In the genomic region with DNA sequence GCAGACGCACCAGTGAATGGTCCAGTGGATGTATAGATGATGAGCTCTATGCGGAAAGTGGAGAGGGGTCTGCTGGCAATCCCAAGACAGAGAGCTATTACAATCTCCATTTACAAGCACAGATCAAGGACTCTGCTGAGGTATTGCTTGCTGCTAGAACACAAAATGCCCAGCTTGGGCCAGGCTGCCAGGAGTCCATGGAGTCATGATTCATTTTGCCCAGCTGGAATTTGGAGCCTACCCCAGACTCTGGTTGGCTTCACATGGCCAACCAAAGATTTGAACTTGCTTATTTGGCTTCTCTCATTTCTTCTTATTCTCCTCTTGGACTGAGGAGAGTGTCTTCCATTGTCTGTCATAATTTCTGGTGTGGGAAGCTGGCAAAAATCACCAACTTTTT, we compare ENCODE assay signal across 29 mouse cellular contexts.
DNase-seq lines count a peak whose midpoint lies in the region; ATAC-seq lines count a peak whose summit lies in the region.
"Had no signal": no experiment of that assay in that cellular context is flagged by ENCODE, and none has a peak within 500 bp of the region (broad histone marks: within the 10 kb centered on the region; RNA-seq: fewer than 3 reads in every experiment).

No protein-coding gene starts in this region.

- peaks cover 7% of the 10 kb centered on the region; the same call in 1 of the 2 replicates for H3K4me1 ChIP-seq in forebrain, embryonic 11.5 days (replicated peaks; ENCODE audit: control insufficient read depth, insufficient read depth, low read length)
- peaks cover 16% of the 10 kb centered on the region for H3K4me1 ChIP-seq in forebrain, embryonic 16.5 days (replicated peaks; ENCODE audit: control insufficient read depth, insufficient read depth, low read length)
- H3K4me1 ChIP-seq in hindbrain, embryonic 12.5 days, result no peaks in the 10 kb centered on the region
- H3K4me1 ChIP-seq in midbrain, embryonic 16.5 days (ENCODE audit: control insufficient read depth, insufficient read depth, low read length), result peaks cover 10% of the 10 kb centered on the region; the same call in 1 of the 2 replicates
- H3K4me1 ChIP-seq: embryonic facial prominence, embryonic 12.5 days; heart, embryonic 10.5 days; intestine, embryonic 15.5 days; lung, embryonic 15.5 days; neural tube, embryonic 12.5 days had no signal

- peak; percentile 21 for DNase-seq in forebrain, embryonic 11.5 days (ENCODE audit: low spot score)
- peak; percentile 70 for DNase-seq in brain, adult 2 months (ENCODE audit: low read depth, low spot score)
- DNase-seq in cerebellum, postnatal 10 days, result peak; percentile 76 to 84
- no peak for DNase-seq in kidney, postnatal 10 days
- DNase-seq: adrenal gland, adult 2 months; adrenal gland, postnatal 36 days; embryo, embryonic 11 days; gastrocnemius, postnatal 10 days; kidney, adult 2 months; kidney, postnatal 4 days; thymus, adult 2 months; thymus, postnatal 4 days had no signal

- H3K36me3 ChIP-seq in forebrain, embryonic 11.5 days (ENCODE audit: control insufficient read depth, insufficient read depth, low read length), result no peaks in the 10 kb centered on the region
- no peaks in the 10 kb centered on the region for H3K36me3 ChIP-seq in forebrain, embryonic 16.5 days (ENCODE audit: control insufficient read depth, insufficient read depth)
- H3K36me3 ChIP-seq in hindbrain, embryonic 12.5 days, result no peaks in the 10 kb centered on the region
- no peaks in the 10 kb centered on the region for H3K36me3 ChIP-seq in midbrain, embryonic 16.5 days (ENCODE audit: control insufficient read depth, insufficient read depth, low read length)
- H3K36me3 ChIP-seq: embryonic facial prominence, embryonic 12.5 days; forebrain, embryonic 10.5 days; heart, embryonic 10.5 days; heart, embryonic 15.5 days; intestine, embryonic 15.5 days; limb, embryonic 13.5 days; lung, embryonic 15.5 days; midbrain, embryonic 10.5 days; neural tube, embryonic 12.5 days had no signal

- H3K27ac ChIP-seq in forebrain, embryonic 11.5 days (ENCODE audit: low read depth, low read length), result no peak overlapping the region
- no peak overlapping the region for H3K27ac ChIP-seq in forebrain, embryonic 16.5 days (ENCODE audit: low read length)
- no peak overlapping the region for H3K27ac ChIP-seq in hindbrain, embryonic 12.5 days
- no peak overlapping the region for H3K27ac ChIP-seq in midbrain, embryonic 16.5 days (ENCODE audit: low read length)
- H3K27ac ChIP-seq: embryonic facial prominence, embryonic 12.5 days; forebrain, embryonic 10.5 days; heart, embryonic 10.5 days; heart, embryonic 15.5 days; hindbrain, postnatal 0 days; intestine, embryonic 15.5 days; limb, embryonic 13.5 days; lung, embryonic 15.5 days; midbrain, embryonic 10.5 days; neural tube, embryonic 12.5 days had no signal

- H3K4me2 ChIP-seq in forebrain, embryonic 11.5 days (ENCODE audit: low read depth, low read length, severe bottlenecking), result no peak overlapping the region
- no peak overlapping the region for H3K4me2 ChIP-seq in forebrain, embryonic 16.5 days (ENCODE audit: low read length)
- H3K4me2 ChIP-seq in hindbrain, embryonic 12.5 days (replicated peaks), result no peak overlapping the region
- H3K4me2 ChIP-seq in midbrain, embryonic 16.5 days (ENCODE audit: low read length), result no peak overlapping the region
- H3K4me2 ChIP-seq: embryonic facial prominence, embryonic 12.5 days; heart, embryonic 15.5 days; intestine, embryonic 15.5 days; limb, embryonic 13.5 days; liver, embryonic 11.5 days; lung, embryonic 15.5 days; neural tube, embryonic 12.5 days had no signal

- H3K9ac ChIP-seq in forebrain, embryonic 11.5 days (ENCODE audit: low read length), result no peak overlapping the region
- no peak overlapping the region for H3K9ac ChIP-seq in forebrain, embryonic 16.5 days (replicated peaks; ENCODE audit: low read depth, low read length)
- H3K9ac ChIP-seq in hindbrain, embryonic 12.5 days, result no peak overlapping the region
- no peak overlapping the region for H3K9ac ChIP-seq in midbrain, embryonic 16.5 days (ENCODE audit: low read depth, low read length)
- H3K9ac ChIP-seq: embryonic facial prominence, embryonic 12.5 days; heart, embryonic 15.5 days; intestine, embryonic 15.5 days; limb, embryonic 13.5 days; lung, embryonic 15.5 days; neural tube, embryonic 12.5 days had no signal

- WGBS in forebrain, embryonic 11.5 days, result 97% methylated on average over 2 of the region's 2 CpGs
- 92% methylated on average over 2 of the region's 2 CpGs for WGBS in forebrain, embryonic 16.5 days
- WGBS in hindbrain, embryonic 12.5 days, result 87% methylated on average over 2 of the region's 2 CpGs
- 90% methylated on average over 2 of the region's 2 CpGs for WGBS in midbrain, embryonic 16.5 days

- H3K4me3 ChIP-seq in forebrain, embryonic 11.5 days (ENCODE audit: low read depth, low read length), result no peak overlapping the region
- H3K4me3 ChIP-seq in forebrain, embryonic 16.5 days (replicated peaks; ENCODE audit: low read length), result no peak overlapping the region
- H3K4me3 ChIP-seq in hindbrain, embryonic 12.5 days, result no peak overlapping the region
- H3K4me3 ChIP-seq in midbrain, embryonic 16.5 days (ENCODE audit: low read depth, low read length), result no peak overlapping the region
- H3K4me3 ChIP-seq: embryonic facial prominence, embryonic 12.5 days; forebrain, embryonic 10.5 days; heart, embryonic 10.5 days; heart, embryonic 15.5 days; intestine, embryonic 15.5 days; limb, embryonic 13.5 days; lung, embryonic 15.5 days; midbrain, embryonic 10.5 days; myocyte; neural tube, embryonic 12.5 days had no signal

- no peaks in the 10 kb centered on the region for H3K27me3 ChIP-seq in forebrain, embryonic 11.5 days (ENCODE audit: control insufficient read depth, insufficient read depth, low read length)
- H3K27me3 ChIP-seq in forebrain, embryonic 16.5 days (replicated peaks; ENCODE audit: control insufficient read depth, insufficient read depth, low read length), result no peaks in the 10 kb centered on the region
- H3K27me3 ChIP-seq in hindbrain, embryonic 12.5 days, result no peaks in the 10 kb centered on the region
- H3K27me3 ChIP-seq in midbrain, embryonic 16.5 days (ENCODE audit: control insufficient read depth, insufficient read depth, low read depth, low read length), result no peaks in the 10 kb centered on the region
- H3K27me3 ChIP-seq: embryonic facial prominence, embryonic 12.5 days; heart, embryonic 15.5 days; intestine, embryonic 15.5 days; limb, embryonic 13.5 days; lung, embryonic 15.5 days; neural tube, embryonic 12.5 days had no signal

- no peaks in the 10 kb centered on the region for H3K9me3 ChIP-seq in forebrain, embryonic 11.5 days (ENCODE audit: control insufficient read depth, low read length)
- H3K9me3 ChIP-seq in forebrain, embryonic 16.5 days (ENCODE audit: control insufficient read depth, low read length), result no peaks in the 10 kb centered on the region
- H3K9me3 ChIP-seq in hindbrain, embryonic 12.5 days (replicated peaks), result no peaks in the 10 kb centered on the region
- H3K9me3 ChIP-seq in midbrain, embryonic 16.5 days (replicated peaks; ENCODE audit: control insufficient read depth, low read length, poor library complexity, severe bottlenecking), result no peaks in the 10 kb centered on the region
- H3K9me3 ChIP-seq: embryonic facial prominence, embryonic 12.5 days; forebrain, embryonic 10.5 days; heart, embryonic 10.5 days; heart, embryonic 15.5 days; intestine, embryonic 15.5 days; limb, embryonic 13.5 days; lung, embryonic 15.5 days; midbrain, embryonic 10.5 days; neural tube, embryonic 12.5 days had no signal

- no peak for ATAC-seq in forebrain, embryonic 11.5 days (replicated peaks; ENCODE audit: low FRiP score)
- ATAC-seq in forebrain, embryonic 16.5 days, result no peak
- ATAC-seq in hindbrain, embryonic 12.5 days (ENCODE audit: low FRiP score), result no peak
- ATAC-seq in midbrain, embryonic 16.5 days, result no peak
- ATAC-seq: activated CD4-positive, CD25-positive, alpha-beta regulatory T cell, adult 4 months; CD4-positive, CD25-positive, alpha-beta regulatory T cell, adult 4 months; hindbrain, postnatal 0 days; intestine, embryonic 15.5 days had no signal
